Mouse (Mus musculus) testis, adult 2 months (tissue): ENCODE results near the gene Tmcc3.

ENCODE experiments used
- CTCF ChIP-seq: fragments of 200-500 bp; IDR thresholded peaks from 2 replicates; pipeline ENCODE4 v1.5.1; 2012; ENCODE audit warnings: low read depth, mild to moderate bottlenecking, inconsistent platforms, low read length, moderate library complexity; ENCODE audit not compliant: control insufficient read depth, insufficient read depth, insufficient replicate concordance
- POLR2A ChIP-seq: fragments of 200-500 bp; IDR thresholded peaks from 2 replicates; pipeline ENCODE4 v1.6.1; 2012; ENCODE audit warnings: low read depth, mild to moderate bottlenecking, inconsistent platforms, low read length, moderate library complexity; ENCODE audit not compliant: control insufficient read depth

DNA sequence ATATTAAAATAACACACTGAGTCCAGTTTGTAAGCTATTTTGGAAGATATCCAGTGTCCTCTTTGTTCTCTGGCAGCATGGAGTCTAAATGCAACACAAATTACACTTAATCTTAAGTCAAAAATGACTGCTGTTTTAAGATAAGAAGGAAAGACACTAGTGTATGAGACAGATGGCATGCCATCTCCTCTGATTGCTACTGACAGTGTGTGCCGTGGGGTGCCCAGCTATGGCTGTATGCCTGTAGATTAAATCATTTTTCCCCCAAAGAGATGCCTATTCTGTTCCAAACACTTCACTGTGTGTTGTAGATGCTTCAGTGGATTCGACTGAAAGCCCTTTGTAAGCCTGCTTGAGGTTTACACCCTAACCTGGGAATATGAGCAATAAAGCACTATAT is 59.5 kb downstream of the Tmcc3 start:
- TF ChIP-seq CTCF (no peak), POLR2A (no peak)
